Mouse (Mus musculus): ENCODE data around the gene Klf6. TPM values are rescaled to one million over a fixed set of nuclear protein-coding genes. Genes with fewer than 3 reads are reported as not detected.

Gene Klf6
- polyA plus RNA-seq, 1 experiment = 31.5 TPM

DNA sequence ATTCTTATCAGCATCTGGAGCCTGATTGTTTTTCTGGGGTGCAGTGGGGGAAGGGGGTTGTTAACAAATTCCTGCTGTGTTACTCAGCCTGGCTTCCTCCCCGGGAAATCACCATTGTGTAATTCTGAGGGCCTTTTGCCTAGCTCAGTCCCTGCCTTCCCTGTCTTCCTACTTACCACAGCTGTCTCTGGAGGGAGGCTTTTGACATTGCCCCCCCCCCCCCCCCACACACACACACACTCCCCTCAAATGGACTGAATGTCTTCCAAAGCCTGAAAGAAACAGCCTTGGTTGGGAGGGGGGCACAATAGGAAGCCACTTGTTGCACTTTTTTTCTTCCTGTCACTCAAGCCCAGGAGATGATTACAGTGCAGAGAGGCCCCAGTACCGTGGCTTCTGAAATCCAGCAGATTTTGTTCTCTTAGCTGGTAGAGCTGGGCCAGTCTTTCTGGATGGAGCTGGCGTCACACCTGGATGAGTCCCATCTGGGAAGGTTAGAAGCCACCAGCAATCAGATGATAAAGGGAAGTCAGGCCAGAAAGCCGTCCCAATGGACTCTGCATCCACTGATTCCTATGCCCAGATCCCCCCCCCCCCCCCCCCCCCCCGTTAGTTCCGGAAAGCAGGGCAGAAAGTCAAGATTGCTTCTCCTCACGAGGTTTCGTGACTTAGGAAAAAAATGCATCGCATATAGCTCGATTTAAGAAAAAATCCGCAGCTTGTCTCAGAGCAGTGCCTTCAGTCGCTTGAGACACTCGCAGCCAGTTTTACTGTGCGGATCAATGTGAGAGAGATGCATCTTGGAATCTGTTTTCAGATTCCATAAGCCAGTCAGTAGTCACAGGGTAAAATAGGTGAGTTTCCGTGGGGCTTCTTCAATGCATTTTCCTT lies 9.3 kb downstream of the Klf6 start:
- H3K4me3 ChIP-seq (ENCODE audit: insufficient read depth, low read depth, low read length) = peak overlapping the region; percentile 13; the same call in 1 of the 2 replicates
- peak overlapping the region; percentile 92 for H3K27ac ChIP-seq (replicated peaks; ENCODE audit: low read depth, low read length)
- H3K4me1 ChIP-seq (ENCODE audit: control insufficient read depth, insufficient read depth, insufficient read length, low read length) = peaks cover 30% of the 10 kb centered on the region

DNA sequence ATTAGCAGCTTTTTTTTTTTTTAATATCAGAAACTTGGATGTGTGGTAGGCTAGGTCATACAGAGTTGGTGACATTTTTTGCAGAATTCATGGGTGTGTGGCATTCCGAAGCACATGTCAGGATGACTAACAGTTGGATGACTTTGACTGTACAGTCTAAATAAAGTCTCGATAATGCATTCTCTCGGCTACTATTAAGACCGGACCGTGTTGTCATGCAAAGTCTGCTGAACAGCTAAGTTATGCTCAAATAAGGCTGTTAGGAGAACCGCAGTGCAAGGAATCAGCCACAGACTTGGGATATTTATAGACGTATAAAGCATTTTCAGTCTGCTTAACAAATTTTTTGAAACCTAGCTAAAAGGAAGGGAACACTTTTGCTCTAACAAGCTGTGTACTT lies 10.1 kb downstream of the Klf6 start:
- H3K27ac ChIP-seq (replicated peaks; ENCODE audit: low read depth, low read length) = peak overlapping the region; percentile 78

DNA sequence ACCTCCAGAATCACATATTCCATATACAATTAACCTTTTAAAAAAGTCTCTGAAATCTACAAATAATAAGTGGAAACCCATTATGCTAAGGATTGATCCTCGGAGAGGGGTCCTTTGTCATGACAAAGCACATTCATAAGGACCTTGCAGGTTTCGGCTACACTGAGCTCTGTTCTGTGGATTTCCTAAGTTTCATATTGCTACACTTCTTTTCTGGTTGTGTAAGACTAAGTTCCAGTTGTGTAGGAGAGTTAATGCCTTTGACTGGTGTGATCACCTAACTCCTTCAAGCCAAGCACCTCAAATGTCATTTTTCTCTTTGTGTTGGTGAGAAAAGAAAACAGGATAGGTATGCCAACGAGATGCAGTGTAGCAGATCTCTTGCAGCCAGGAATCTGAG lies 12.4 kb downstream of the Klf6 start:
- no peak overlapping the region for H3K4me3 ChIP-seq (ENCODE audit: insufficient read depth, low read depth, low read length)

More for the DNA sequence above, 10.1 kb downstream of the Klf6 start:
- peaks cover 25% of the 10 kb centered on the region for H3K4me1 ChIP-seq (ENCODE audit: control insufficient read depth, insufficient read depth, insufficient read length, low read length)
- H3K4me3 ChIP-seq (ENCODE audit: insufficient read depth, low read depth, low read length) = no peak overlapping the region

DNA sequence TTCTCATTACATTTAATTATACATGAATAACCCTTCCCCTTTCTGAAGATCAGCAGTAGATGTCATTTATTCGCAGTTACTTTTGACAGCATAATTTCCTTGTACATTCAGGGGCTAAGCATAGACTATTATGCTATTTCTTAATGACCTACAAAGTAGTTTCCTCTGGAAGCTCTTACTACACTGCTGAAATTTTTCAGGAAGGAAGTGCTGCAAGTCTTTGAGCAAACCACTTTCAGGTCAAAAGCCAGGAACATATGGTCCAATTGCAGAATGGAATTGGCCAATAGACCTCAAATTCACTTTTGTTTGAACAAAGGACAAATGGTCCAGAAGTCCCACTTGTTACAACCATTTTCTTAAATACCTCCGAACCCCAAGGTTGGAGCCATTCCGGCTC lies 14.2 kb downstream of the Klf6 start:
- Histone ChIP-seq H3K4me1 (ENCODE audit: control insufficient read depth, insufficient read depth, insufficient read length, low read length) (peaks cover 5% of the 10 kb centered on the region; the same call in 1 of the 2 replicates), H3K4me3 (ENCODE audit: insufficient read depth, low read depth, low read length) (no peak overlapping the region), H3K27ac (replicated peaks; ENCODE audit: low read depth, low read length) (no peak overlapping the region)

More for the DNA sequence above, 12.4 kb downstream of the Klf6 start:
- H3K4me1 ChIP-seq (ENCODE audit: control insufficient read depth, insufficient read depth, insufficient read length, low read length) = peaks cover 13% of the 10 kb centered on the region
- no peak overlapping the region for H3K27ac ChIP-seq (replicated peaks; ENCODE audit: low read depth, low read length)

DNA sequence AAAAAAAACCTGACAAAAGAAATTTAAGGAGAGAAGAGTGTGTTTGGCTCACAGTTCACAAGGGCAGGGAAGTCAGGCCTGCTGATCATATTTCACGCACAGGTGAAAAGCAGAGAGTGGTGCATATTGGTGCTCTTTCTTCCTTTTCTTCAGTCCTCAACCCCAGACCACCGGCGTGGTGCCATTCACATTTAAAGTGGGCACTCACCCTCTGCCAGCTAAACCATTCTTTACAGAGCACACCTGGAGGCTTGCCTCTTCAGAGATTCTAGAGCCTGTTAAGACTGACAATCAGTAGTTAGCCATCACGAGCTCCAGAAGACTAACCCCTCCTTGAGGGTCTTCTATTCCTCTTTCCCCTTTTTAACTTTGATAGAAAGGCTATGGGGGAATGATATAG lies 17.5 kb downstream of the Klf6 start:
- no peaks in the 10 kb centered on the region; the same call in 1 of the 2 replicates for H3K4me1 ChIP-seq (ENCODE audit: control insufficient read depth, insufficient read depth, insufficient read length, low read length)
- no peak overlapping the region for H3K4me3 ChIP-seq (ENCODE audit: insufficient read depth, low read depth, low read length)
- H3K27ac ChIP-seq (replicated peaks; ENCODE audit: low read depth, low read length) = no peak overlapping the region

DNA sequence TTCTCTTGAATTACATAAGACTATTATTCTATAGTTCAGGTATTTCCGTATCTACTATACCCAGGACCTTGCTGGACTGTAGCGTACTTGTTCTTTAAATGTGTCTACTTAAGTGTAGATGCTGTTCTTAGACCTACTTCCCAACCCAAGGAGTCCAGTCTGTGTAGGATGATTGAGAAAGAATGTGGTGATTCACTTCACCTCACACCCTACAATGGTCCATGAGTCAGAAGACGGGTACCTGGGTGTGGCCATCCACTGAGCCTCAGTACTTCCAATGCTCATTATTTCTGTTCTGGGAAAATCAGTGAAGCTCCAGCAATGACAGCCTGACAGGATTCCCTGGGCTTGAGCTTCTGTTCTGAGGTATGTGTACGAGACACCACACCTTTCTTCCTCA lies 25.5 kb downstream of the Klf6 start:
- Histone ChIP-seq H3K4me3 (ENCODE audit: insufficient read depth, low read depth, low read length) (no peak overlapping the region), H3K27ac (replicated peaks; ENCODE audit: low read depth, low read length) (no peak overlapping the region), H3K4me1 (ENCODE audit: control insufficient read depth, insufficient read depth, insufficient read length, low read length) (peaks cover 5% of the 10 kb centered on the region; the same call in 1 of the 2 replicates)

DNA sequence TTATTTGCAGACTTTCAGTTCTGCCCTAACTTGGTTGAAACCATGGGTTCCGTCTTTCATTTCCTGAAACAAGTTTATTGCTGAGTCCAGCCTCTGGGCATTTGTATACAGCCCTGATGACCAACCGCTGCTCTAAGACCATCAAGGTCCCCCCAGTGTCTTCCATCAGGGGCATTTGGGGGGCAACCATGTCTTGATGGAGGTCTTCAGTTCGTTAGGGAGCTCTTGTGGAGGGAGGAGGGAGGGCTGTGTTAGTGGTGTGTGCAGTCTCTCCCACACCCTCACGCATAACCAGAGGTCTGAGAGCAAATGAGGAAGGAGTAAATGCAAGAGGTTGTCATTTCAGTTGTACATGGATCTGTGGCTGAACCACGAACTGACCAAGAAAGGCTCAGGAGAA lies 26.9 kb downstream of the Klf6 start:
- Histone ChIP-seq H3K4me3 (ENCODE audit: insufficient read depth, low read depth, low read length) (no peak overlapping the region), H3K4me1 (ENCODE audit: control insufficient read depth, insufficient read depth, insufficient read length, low read length) (peaks cover 5% of the 10 kb centered on the region; the same call in 1 of the 2 replicates)

DNA sequence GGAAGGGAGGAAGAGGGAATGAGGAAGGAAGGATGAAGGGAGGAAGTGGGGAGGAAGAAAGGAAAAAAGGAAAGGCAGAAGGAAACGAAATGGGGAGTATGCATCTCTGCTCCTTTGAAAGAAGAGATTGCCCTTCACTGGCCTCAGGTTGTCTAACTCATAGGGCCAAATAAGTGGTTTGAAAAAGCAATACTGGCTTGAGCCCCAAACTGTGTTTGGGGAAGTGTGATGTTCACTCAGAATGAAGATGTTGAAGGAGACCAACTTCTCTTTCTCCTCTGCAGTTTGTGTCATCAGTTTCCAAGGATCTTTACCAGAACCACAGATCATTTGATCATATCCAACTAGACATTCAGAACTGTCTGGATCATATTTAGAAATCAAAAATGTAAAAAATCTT lies 27.4 kb downstream of the Klf6 start:
- Histone ChIP-seq H3K4me3 (ENCODE audit: insufficient read depth, low read depth, low read length) (no peak overlapping the region), H3K27ac (replicated peaks; ENCODE audit: low read depth, low read length) (peak overlapping the region; percentile 80), H3K4me1 (ENCODE audit: control insufficient read depth, insufficient read depth, insufficient read length, low read length) (peaks cover 5% of the 10 kb centered on the region; the same call in 1 of the 2 replicates)

More for the DNA sequence above, 26.9 kb downstream of the Klf6 start:
- peak overlapping the region; percentile 80 for H3K27ac ChIP-seq (replicated peaks; ENCODE audit: low read depth, low read length)

DNA sequence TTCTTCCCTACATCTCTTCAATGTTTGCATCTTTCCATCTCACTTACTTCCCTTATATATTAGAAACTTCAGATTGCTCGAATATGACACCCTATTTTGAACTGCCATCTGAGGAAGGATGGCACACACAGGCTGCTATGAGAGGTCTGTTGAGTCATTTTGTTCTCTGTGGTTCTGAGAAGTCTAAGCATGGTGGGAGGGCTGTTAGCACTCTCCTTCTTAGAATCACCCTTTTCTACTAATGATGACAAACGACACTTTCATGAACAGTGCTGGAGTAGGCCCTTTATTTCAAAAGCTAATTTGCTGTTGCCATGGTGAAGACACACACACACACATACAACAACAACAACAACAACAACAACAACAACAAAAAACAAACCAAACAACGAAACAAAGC lies 28.8 kb downstream of the Klf6 start:
- 0 out of 2 replicates have a peak overlapping the region, but pooled peaks have one; percentile 35 for H3K27ac ChIP-seq (replicated peaks; ENCODE audit: low read depth, low read length)
- no peak overlapping the region for H3K4me3 ChIP-seq (ENCODE audit: insufficient read depth, low read depth, low read length)
- peaks cover 5% of the 10 kb centered on the region; the same call in 1 of the 2 replicates for H3K4me1 ChIP-seq (ENCODE audit: control insufficient read depth, insufficient read depth, insufficient read length, low read length)

DNA sequence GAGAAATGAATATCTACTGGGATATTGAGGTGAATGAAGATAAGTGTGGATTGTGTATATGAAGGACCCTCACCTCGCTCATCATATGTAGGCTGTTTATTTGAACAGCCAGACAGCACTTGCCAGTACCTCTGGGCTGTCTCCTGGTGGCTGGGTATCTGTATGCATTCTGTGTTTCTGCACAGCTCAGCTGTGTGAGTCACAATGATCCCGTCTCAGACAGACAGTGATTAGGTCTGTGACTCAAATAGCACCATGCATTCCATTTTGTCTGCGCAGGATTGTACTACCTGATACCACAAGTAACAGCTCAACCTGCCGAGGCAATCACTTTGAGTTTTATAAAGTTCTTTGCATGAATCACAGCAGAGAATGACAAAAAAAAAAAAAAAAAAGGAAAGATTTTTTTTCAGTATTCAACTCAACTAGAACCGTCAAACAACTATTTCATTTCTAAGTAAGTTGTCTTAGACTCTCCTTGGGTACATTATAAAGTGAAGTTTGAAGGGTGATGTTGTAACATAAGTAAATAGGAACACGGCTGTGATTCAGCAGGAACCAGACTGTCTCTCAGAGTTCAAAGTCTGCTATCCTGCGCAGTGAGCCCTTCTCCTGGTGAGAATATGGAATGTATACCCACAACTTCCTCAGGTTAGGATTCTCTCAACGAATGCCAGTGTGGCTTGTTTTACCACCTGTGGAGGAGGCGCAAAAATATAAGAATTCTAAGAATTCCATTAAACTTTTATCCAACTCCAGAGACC lies 31.6 kb downstream of the Klf6 start:
- Histone ChIP-seq H3K4me1 (ENCODE audit: control insufficient read depth, insufficient read depth, insufficient read length, low read length) (peaks cover 5% of the 10 kb centered on the region; the same call in 1 of the 2 replicates), H3K27ac (replicated peaks; ENCODE audit: low read depth, low read length) (no peak overlapping the region)

DNA sequence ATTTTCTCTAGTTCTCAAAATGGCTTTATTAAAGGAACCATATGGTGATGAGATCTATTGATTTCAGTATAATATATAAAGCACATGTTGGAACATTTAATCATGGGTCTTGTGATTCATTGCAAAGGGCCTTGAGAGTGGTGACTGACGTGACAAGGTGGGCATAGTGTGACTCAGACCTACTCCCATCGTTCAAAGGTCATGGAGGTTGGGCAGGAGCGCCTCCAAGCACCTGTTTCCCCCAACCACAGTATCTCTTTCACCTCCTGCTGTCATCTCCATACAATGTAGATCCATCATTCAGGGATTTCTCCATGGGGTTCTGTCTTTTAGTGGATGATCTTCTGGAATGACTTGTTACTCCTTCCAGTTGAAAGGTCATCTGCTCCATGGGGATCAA lies 33.6 kb downstream of the Klf6 start:
- Histone ChIP-seq H3K4me1 (ENCODE audit: control insufficient read depth, insufficient read depth, insufficient read length, low read length) (no peaks in the 10 kb centered on the region), H3K27ac (replicated peaks; ENCODE audit: low read depth, low read length) (no peak overlapping the region), H3K4me3 (ENCODE audit: insufficient read depth, low read depth, low read length) (no peak overlapping the region)

More for the DNA sequence above, 31.6 kb downstream of the Klf6 start:
- no peak overlapping the region for H3K4me3 ChIP-seq (ENCODE audit: insufficient read depth, low read depth, low read length)

DNA sequence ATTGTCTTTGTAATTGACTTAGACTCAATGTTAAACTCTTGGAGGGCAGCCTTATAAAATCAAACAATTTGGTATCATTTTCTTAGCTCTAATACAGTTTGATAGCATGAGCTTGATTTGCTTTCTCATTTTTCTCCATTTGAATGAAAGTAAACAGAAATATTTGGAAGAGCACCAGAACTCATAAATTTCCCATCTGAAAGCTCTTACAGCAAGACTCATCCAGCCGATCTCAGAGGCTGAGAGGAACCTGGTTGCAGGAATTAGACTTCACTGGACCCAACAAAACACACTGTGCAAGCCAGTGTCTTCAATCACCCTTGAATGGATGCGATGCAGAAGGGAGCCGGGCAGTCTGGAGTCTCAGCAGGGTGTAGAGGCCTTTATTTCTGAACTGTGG lies 34.6 kb downstream of the Klf6 start:
- H3K27ac ChIP-seq (replicated peaks; ENCODE audit: low read depth, low read length) = no peak overlapping the region
- H3K4me1 ChIP-seq (ENCODE audit: control insufficient read depth, insufficient read depth, insufficient read length, low read length) = no peaks in the 10 kb centered on the region
- H3K4me3 ChIP-seq (ENCODE audit: insufficient read depth, low read depth, low read length) = no peak overlapping the region

DNA sequence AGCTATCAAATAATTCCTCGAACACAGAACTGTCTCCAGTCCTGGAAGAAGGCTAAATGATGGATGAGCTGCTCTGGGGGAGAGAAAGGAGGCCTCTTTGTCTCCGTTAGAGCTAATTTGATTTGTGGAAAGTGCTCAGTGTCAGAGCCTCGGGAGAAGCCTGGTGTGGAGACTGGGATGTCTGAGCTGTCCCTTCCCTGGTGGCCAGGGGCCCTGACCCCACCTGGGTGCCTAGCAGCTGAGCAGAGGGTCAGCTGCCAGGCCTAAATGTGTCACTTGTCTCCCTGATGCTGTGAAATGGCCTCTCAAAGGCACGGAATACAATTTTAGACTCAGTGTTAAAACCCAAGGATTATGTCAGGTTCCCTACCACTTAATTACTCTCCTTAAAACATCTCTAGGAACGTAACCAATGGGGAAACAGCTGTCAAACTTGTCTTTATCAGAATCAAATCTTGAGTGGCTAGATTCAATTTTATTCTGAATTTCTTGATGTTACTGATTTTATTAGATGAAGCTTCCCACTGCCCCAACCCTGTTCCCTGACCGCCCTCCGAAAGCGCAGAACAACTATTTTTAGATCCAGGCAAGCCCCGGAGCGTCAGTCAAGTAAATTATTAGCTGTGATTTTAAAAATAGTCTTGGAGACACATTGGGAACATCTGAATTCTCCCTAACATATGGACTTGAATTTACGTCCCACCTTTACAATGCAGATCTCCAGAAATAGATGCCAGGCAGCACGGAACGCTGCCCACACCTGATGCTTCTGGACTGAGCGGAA lies 36.1 kb downstream of the Klf6 start:
- Histone ChIP-seq H3K4me3 (ENCODE audit: insufficient read depth, low read depth, low read length) (no peak overlapping the region), H3K4me1 (ENCODE audit: control insufficient read depth, insufficient read depth, insufficient read length, low read length) (no peaks in the 10 kb centered on the region), H3K27ac (replicated peaks; ENCODE audit: low read depth, low read length) (no peak overlapping the region)

DNA sequence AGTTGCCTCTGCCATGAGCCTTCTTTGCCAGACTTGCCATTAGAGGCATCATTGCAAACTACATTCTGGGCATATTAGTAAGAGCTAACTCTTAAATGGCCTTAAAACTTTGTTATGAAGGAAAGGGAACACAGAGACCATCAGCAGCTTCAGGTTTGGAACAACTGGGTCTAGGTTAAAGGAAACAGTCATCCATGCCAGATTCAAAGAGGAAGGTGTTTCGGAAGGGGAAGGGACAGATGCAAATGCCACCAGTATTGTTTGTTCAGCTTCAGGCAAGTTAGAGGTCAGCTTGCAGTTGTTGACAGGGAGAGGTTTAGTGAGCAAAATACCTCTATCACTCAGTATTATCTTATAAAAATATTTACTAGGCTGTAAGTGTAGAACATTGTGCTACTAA lies 37.7 kb downstream of the Klf6 start:
- peak overlapping the region; percentile 51; the same call in 1 of the 2 replicates for H3K27ac ChIP-seq (replicated peaks; ENCODE audit: low read depth, low read length)
- H3K4me3 ChIP-seq (ENCODE audit: insufficient read depth, low read depth, low read length) = no peak overlapping the region
- no peaks in the 10 kb centered on the region for H3K4me1 ChIP-seq (ENCODE audit: control insufficient read depth, insufficient read depth, insufficient read length, low read length)

DNA sequence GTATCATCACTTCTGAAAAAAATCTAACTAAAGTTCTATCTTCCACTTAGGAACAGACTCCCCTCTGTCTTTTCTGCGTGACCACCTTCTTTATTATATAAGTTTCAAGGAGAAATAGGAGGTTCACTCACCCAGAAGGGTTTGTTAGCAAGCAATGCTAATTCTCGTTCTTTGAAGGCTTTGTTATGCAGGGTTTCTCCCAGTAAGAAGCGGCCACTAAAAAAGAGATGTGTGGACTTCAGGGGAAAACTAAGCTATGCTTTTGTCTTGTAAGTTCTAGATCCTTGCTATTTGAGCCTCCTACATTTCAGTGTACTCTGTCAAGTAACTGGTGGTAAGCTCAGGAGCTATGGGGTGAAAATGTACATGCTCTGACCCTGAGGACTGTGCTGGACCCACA lies 38.4 kb downstream of the Klf6 start:
- Histone ChIP-seq H3K4me1 (ENCODE audit: control insufficient read depth, insufficient read depth, insufficient read length, low read length) (no peaks in the 10 kb centered on the region), H3K27ac (replicated peaks; ENCODE audit: low read depth, low read length) (peak overlapping the region; percentile 15; the same call in 1 of the 2 replicates), H3K4me3 (ENCODE audit: insufficient read depth, low read depth, low read length) (no peak overlapping the region)
